Mouse (Mus musculus) liver, adult 2 months (tissue): ENCODE measurements around the gene Olfr314. TPM values are rescaled to one million over a fixed set of nuclear protein-coding genes. Genes with fewer than 3 reads are reported as not detected.

Experiments used
- DNase-seq: peaks from one replicate; pipeline ENCODE4 v3.0.0-alpha.2; 2011; ENCODE audit warnings: low read depth, low spot score; ENCODE audit errors: extremely low read depth
- H3K27ac ChIP-seq: fragments of 200-500 bp; replicated peaks from 2 replicates; pipeline ENCODE4 v1.5.1; 2012; ENCODE audit warnings: low read depth, mild to moderate bottlenecking, control low read depth, inconsistent platforms, low read length; ENCODE audit not compliant: insufficient read depth
- H3K27me3 ChIP-seq: fragments of 200-500 bp; 2 replicates; pipeline ENCODE4 v1.6.1; 2012; ENCODE audit warnings: mild to moderate bottlenecking, moderate library complexity, low read length, inconsistent platforms; ENCODE audit not compliant: control insufficient read depth, insufficient read depth
- H3K36me3 ChIP-seq: fragments of 200-500 bp; 2 replicates; pipeline ENCODE4 v1.6.1; 2012; ENCODE audit warnings: low read length, inconsistent platforms; ENCODE audit not compliant: control insufficient read depth, insufficient read depth
- H3K4me1 ChIP-seq: fragments of 200-500 bp; 2 replicates; pipeline ENCODE4 v1.6.1; 2011; ENCODE audit warnings: low read length; ENCODE audit not compliant: control insufficient read depth, insufficient read depth
- H3K4me3 ChIP-seq: fragments of 200-500 bp; 2 replicates; pipeline ENCODE4 v1.5.1; 2011; ENCODE audit warnings: low read depth, mild to moderate bottlenecking, control low read depth, low read length, moderate library complexity; ENCODE audit not compliant: insufficient read depth
- H3K79me2 ChIP-seq: fragments of 200-500 bp; 2 replicates; pipeline ENCODE4 v1.6.1; 2012; ENCODE audit warnings: inconsistent platforms, mild to moderate bottlenecking, low read length, moderate library complexity; ENCODE audit not compliant: control insufficient read depth, insufficient read depth
- H3K9ac ChIP-seq: fragments of 200-500 bp; 2 replicates; pipeline ENCODE4 v1.6.1; 2012; ENCODE audit warnings: low read depth, mild to moderate bottlenecking, control low read depth, inconsistent platforms, low read length
- CTCF ChIP-seq: fragments of 200-500 bp; IDR thresholded peaks from 2 replicates; pipeline ENCODE4 v1.5.1; 2011; ENCODE audit warnings: low read depth, low read length, control low read depth
- POLR2A ChIP-seq: fragments of 200-500 bp; IDR thresholded peaks from 2 replicates; pipeline ENCODE4 v1.6.1; 2011; ENCODE audit warnings: low read length, control low read depth; ENCODE audit not compliant: insufficient read depth; ENCODE audit errors: extremely low read depth
- WGBS: fragments of 180-500 bp; shearing (Covaris S2); methylation state at CpG from one replicate; pipeline ENCODE4 v1.1.7; 2018; 5-methylcytosine and 5-hydroxymethylcytosine counted together
- polyA plus RNA-seq: library from polyadenylated mRNA; depleted of rRNA; stranded (reverse); fragments of >200 nt; gene quantifications from 2 replicates; pipeline ENCODE4 v1.2.3, GENCODE M21; 2012
- total RNA-seq: library from RNA; depleted of rRNA; stranded (reverse); fragments of >200 nt; gene quantifications from 2 replicates; pipeline ENCODE4 v1.2.3, GENCODE M21; 2014

Gene Olfr314
- total and polyA plus RNA-seq, 2 experiments = not detected

- Histone ChIP-seq H3K9ac (no peak overlapping the region), H3K36me3 (no peaks in the 10 kb centered on the region), H3K4me3 (no peak overlapping the region), H3K27me3 (no peaks in the 10 kb centered on the region), H3K27ac (no peak overlapping the region), H3K79me2 (no peaks in the 10 kb centered on the region), H3K4me1 (no peaks in the 10 kb centered on the region)
- WGBS = 85% methylated on average over 2 of the region's 2 CpGs
- TF ChIP-seq CTCF (no peak), POLR2A (no peak)
- no peak for DNase-seq
Observed at GRCm38 (mm10) chr11:58784182-58784581, 1.4 kb downstream of the Olfr314 start.

DNA sequence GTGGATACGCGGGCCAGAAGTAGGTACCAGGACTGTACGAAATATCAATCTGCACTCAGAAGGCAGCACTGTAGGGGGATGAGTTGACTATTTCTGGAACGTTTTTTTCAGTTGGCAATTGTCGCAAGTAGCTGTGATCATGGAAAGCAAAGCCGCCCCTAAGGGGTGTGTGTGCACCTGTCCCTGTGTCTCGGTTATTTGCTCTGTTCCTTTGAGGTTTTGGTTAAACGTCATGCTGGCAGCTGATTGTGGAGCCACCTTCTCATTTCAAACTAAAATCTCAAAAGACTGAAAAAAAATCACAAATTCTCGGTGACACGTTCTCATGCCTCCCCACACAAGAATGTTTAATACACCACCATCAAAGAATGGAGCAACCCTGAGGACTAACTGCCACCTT lies 4.9 kb downstream of the Olfr314 start:
- TF ChIP-seq POLR2A (no peak), CTCF (no peak)
- H3K36me3 ChIP-seq = no peaks in the 10 kb centered on the region
- no peak overlapping the region for H3K9ac ChIP-seq
- H3K27me3 ChIP-seq = no peaks in the 10 kb centered on the region
- H3K4me1 ChIP-seq = no peaks in the 10 kb centered on the region
- H3K27ac ChIP-seq = no peak overlapping the region
- no peak for DNase-seq
- no peaks in the 10 kb centered on the region for H3K79me2 ChIP-seq
- 81% methylated on average over 10 of the region's 10 CpGs for WGBS
- no peak overlapping the region for H3K4me3 ChIP-seq

- no peaks in the 10 kb centered on the region for H3K27me3 ChIP-seq
- no peaks in the 10 kb centered on the region for H3K79me2 ChIP-seq
- TF ChIP-seq CTCF (no peak), POLR2A (no peak)
- no peaks in the 10 kb centered on the region for H3K4me1 ChIP-seq
- H3K36me3 ChIP-seq = no peaks in the 10 kb centered on the region
- DNase-seq = no peak
- H3K9ac ChIP-seq = no peak overlapping the region
- H3K4me3 ChIP-seq = no peak overlapping the region
- 69% methylated on average over 8 of the region's 8 CpGs for WGBS
- no peak overlapping the region for H3K27ac ChIP-seq
Observed at GRCm38 (mm10) chr11:58788346-58788745, 5.6 kb downstream of the Olfr314 start.

DNA sequence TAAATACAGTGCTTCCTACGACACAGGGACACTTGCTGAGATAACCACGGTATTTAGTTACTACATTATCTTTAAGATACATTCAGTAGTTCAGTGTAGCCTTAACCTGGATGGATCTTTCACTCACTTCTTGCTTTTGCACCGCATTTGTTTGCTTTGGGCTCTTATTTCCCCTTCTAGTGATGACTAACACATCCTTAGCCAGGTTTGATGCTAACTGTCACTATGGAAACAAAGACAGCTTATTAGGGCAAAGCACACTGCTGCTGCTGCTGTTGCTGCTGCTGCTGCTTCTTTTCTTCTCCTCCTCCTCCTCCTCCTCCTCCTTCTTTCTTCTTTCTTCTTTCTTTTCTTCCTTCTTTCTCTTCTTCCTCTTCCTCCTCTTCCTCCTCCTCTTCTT lies 6.8 kb downstream of the Olfr314 start:
- no peak for DNase-seq
- no peaks in the 10 kb centered on the region for H3K27me3 ChIP-seq
- no peaks in the 10 kb centered on the region for H3K79me2 ChIP-seq
- no peaks in the 10 kb centered on the region for H3K36me3 ChIP-seq
- H3K27ac ChIP-seq = no peak overlapping the region
- WGBS = 26% methylated on average over 3 of the region's 3 CpGs
- TF ChIP-seq CTCF = no peak
- no peak for TF ChIP-seq POLR2A
- H3K4me3 ChIP-seq = no peak overlapping the region
- no peaks in the 10 kb centered on the region for H3K4me1 ChIP-seq
- H3K9ac ChIP-seq = no peak overlapping the region

- TF ChIP-seq POLR2A (no peak), CTCF (no peak)
- no peak overlapping the region for H3K9ac ChIP-seq
- 45% methylated on average over 2 of the region's 2 CpGs for WGBS
- no peak overlapping the region for H3K4me3 ChIP-seq
- H3K4me1 ChIP-seq = no peaks in the 10 kb centered on the region
- no peak overlapping the region for H3K27ac ChIP-seq
- H3K79me2 ChIP-seq = no peaks in the 10 kb centered on the region
- DNase-seq = no peak
- H3K27me3 ChIP-seq = no peaks in the 10 kb centered on the region
- H3K36me3 ChIP-seq = no peaks in the 10 kb centered on the region
Observed at GRCm38 (mm10) chr11:58790053-58790452, 7.3 kb downstream of the Olfr314 start.

DNA sequence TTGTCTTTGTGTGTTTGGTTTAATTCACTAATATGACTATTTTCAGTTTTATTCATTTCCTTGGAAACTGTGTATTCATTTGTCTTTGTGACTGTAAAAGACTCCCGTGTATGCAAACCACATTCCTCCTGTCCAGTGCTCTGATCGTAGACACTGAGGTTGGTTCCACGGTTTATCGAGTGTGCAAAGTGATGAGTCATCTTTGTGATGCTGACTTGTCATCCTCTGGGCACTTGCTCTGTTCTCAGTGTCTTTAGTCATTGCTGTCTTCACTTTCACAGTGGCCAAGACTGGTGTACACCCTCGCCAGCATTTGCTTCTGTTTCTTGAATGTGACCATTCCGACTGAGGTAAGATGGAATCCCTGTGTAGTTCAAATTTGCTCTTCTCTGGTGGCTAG lies 7.9 kb downstream of the Olfr314 start:
- Histone ChIP-seq H3K9ac (no peak overlapping the region), H3K4me1 (no peaks in the 10 kb centered on the region), H3K4me3 (no peak overlapping the region), H3K79me2 (no peaks in the 10 kb centered on the region), H3K27me3 (no peaks in the 10 kb centered on the region), H3K27ac (no peak overlapping the region), H3K36me3 (no peaks in the 10 kb centered on the region)
- TF ChIP-seq POLR2A = no peak
- TF ChIP-seq CTCF = no peak
- 79% methylated on average over 6 of the region's 6 CpGs for WGBS
- DNase-seq = no peak
